Mouse (Mus musculus): ENCODE data around the gene Nemf. TPM values are rescaled to one million over a fixed set of nuclear protein-coding genes. Genes with fewer than 3 reads are reported as not detected.
A peak's percentile ranks its signal among the peaks of the same experiment; 100 is the strongest.

The Nemf gene
- total and polyA plus RNA-seq, 3 experiments = 34.3 to 56.6 (median 44.9) TPM

DNA sequence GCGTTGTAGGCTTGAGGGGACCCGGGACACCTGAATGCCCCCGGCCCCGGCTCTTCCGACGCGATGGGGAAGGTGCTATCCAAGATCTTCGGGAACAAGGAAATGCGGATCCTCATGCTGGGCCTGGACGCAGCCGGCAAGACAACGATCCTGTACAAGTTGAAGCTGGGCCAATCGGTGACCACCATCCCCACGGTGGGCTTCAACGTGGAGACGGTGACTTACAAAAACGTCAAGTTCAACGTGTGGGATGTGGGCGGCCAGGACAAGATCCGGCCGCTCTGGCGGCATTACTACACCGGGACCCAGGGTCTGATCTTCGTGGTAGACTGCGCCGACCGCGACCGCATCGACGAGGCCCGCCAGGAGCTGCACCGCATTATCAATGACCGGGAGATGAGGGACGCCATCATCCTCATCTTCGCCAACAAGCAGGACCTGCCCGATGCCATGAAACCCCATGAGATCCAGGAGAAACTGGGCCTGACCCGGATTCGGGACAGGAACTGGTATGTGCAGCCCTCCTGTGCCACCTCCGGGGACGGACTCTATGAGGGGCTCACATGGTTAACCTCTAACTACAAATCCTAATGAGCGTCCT, 15.9 kb upstream of the Nemf start:
- H3K27ac ChIP-seq (ENCODE audit: insufficient read depth, low read depth) = peak overlapping the region; percentile 90
- H3K27me3 ChIP-seq (replicated peaks) = no peaks in the 10 kb centered on the region
- peaks cover 0 to 16% of the 10 kb centered on the region in 2 experiments; a peak in 2 of 4 replicates for H3K4me1 ChIP-seq (ENCODE audit: control insufficient read depth in 1 of 2, insufficient read depth in 2 of 2)
- peaks cover 11 to 21% of the 10 kb centered on the region in 2 experiments for H3K36me3 ChIP-seq (replicated peaks in 1 of 2; ENCODE audit: control insufficient read depth in 1 of 2, insufficient read depth in 1 of 2, low read length in 1 of 2)
- in situ Hi-C loops (cut with MboI; ENCODE audit: low pct_ligation_motif_present, low pct_unique_long_range_greater_than_20kb, low sequenced_read_pairs) (loop anchor here (5.0 kb wide), 1 partner anchor 164 kb away; no protein-coding TSS in a partner anchor), dilution Hi-C loops (cut with MboI; ENCODE audit: extremely low pct_ligation_motif_present, extremely low pct_unique_long_range_greater_than_20kb, low sequenced_read_pairs) (no loop called here)
- H3K4me2 ChIP-seq (ENCODE audit: insufficient read depth, low read depth, poor library complexity, severe bottlenecking) = no peak overlapping the region
- no peaks in the 10 kb centered on the region for H3K9me3 ChIP-seq (replicated peaks; ENCODE audit: low read length)
- H3K4me3 ChIP-seq (replicated peaks in 1 of 3; ENCODE audit: low read depth in 2 of 3, low read length in 2 of 3, poor library complexity in 1 of 3) = peak overlapping the region; percentile 80 to 93 (median 90)
- TF ChIP-seq HCFC1 (IDR thresholded peaks at IDR 0.05; ENCODE audit: low read depth, low read length) (no peak; the same call in 1 of the 2 replicates), KAT2A (IDR thresholded peaks at IDR 0.05; ENCODE audit: insufficient replicate concordance, low read length) (no peak), CTCF (conservative IDR thresholded peaks at IDR 0.05 in 1 of 2, IDR thresholded peaks at IDR 0.05 in 1 of 2; ENCODE audit: low read depth in 2 of 2, low read length in 2 of 2) (no peak)
- H3K9ac ChIP-seq (ENCODE audit: insufficient read depth, low read depth) = peak overlapping the region; percentile 90
- no peak for DNase-seq (ENCODE audit: extremely low read depth)
- H3K79me2 ChIP-seq (replicated peaks; ENCODE audit: control insufficient read depth, extremely low read depth, insufficient read depth, poor library complexity, severe bottlenecking) = peaks cover 42% of the 10 kb centered on the region

DNA sequence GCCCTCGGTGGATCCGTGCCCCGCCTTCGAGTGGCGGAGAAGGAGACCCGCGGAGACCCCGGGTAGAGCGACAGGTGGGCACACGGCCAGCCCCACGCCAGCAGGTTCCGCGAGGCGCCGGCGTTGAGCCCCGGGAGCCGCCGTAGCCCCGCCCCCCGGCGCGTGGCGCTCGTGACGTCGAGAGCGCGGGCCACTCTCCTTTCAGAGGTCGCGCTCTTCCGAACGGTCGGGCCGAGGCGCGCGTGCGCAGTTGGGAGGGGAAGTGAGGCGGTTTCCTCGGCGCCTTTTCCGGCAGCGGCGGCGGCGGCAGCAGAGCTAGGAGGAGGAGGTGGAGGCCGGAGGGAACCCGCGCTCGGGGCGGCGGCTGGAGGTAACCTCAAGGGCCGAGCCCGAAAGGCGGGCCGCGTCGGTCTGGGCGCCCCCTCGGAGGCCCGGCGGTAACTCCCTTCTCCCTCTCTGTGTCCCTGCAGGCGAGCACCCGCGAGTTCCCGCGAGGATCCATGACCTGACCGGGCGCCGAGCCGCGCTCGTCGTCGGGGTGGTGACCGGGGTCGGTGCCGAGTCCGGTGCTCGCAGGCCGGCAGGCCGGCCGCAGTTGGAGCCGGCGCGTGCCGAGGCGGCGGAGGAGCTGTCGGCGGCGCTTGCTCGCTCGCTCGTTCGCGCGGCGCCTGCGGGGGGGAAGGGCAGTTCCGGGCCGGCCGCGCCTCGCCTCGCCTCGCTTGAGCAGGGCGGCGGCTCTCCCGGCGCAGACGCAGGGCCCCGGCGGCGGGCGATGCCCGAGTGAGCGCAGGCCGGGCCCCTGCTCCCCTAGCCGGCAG, 15.1 kb upstream of the Nemf start, which contains the start of the genes Arf6 and Gm9887:
Gene Arf6 (plus strand): TSS at position 297 of the 818 bp plus-strand sequence.
Gene Gm9887 (minus strand): TSS at position 605 of the 818 bp plus-strand sequence.
- H3K36me3 ChIP-seq (replicated peaks in 1 of 2; ENCODE audit: control insufficient read depth in 1 of 2, insufficient read depth in 1 of 2, low read length in 1 of 2) = peaks cover 11 to 21% of the 10 kb centered on the region in 2 experiments
- peak within 1 kb of the TSS; percentile 91 for H3K27ac ChIP-seq (ENCODE audit: insufficient read depth, low read depth)
- H3K9me3 ChIP-seq (replicated peaks; ENCODE audit: low read length) = no peaks in the 10 kb centered on the region
- no peaks in the 10 kb centered on the region for H3K27me3 ChIP-seq (replicated peaks)
- peaks cover 0 to 18% of the 10 kb centered on the region in 2 experiments; a peak in 2 of 4 replicates for H3K4me1 ChIP-seq (ENCODE audit: control insufficient read depth in 1 of 2, insufficient read depth in 2 of 2)
- peak within 1 kb of the TSS; percentile 80 to 93 (median 90) for H3K4me3 ChIP-seq (replicated peaks in 1 of 3; ENCODE audit: low read depth in 2 of 3, low read length in 2 of 3, poor library complexity in 1 of 3)
- H3K9ac ChIP-seq (ENCODE audit: insufficient read depth, low read depth) = peak within 1 kb of the TSS; percentile 94
- peak; percentile 94 for DNase-seq (ENCODE audit: extremely low read depth)
- H3K4me2 ChIP-seq (ENCODE audit: insufficient read depth, low read depth, poor library complexity, severe bottlenecking) = peak within 1 kb of the TSS; percentile 69
- dilution Hi-C loops (cut with MboI; ENCODE audit: extremely low pct_ligation_motif_present, extremely low pct_unique_long_range_greater_than_20kb, low sequenced_read_pairs) = no loop called here
- in situ Hi-C loops (cut with MboI; ENCODE audit: low pct_ligation_motif_present, low pct_unique_long_range_greater_than_20kb, low sequenced_read_pairs) = loop anchor here (5.0 kb wide), 1 partner anchor 165 kb away; no protein-coding TSS in a partner anchor
- peaks cover 39% of the 10 kb centered on the region for H3K79me2 ChIP-seq (replicated peaks; ENCODE audit: control insufficient read depth, extremely low read depth, insufficient read depth, poor library complexity, severe bottlenecking)
- TF ChIP-seq SIN3A (IDR thresholded peaks at IDR 0.05; ENCODE audit: low read length) (peak; percentile 33; the same call in 1 of the 2 replicates), JUN (IDR thresholded peaks at IDR 0.05; ENCODE audit: insufficient read depth, low read depth, low read length) (no peak), PAX5 (IDR thresholded peaks at IDR 0.05; ENCODE audit: low read length) (no peak), JUND (conservative IDR thresholded peaks at IDR 0.05; ENCODE audit: low read depth, low read length) (no peak), BHLHE40 (IDR thresholded peaks at IDR 0.05; ENCODE audit: low read depth, low read length) (peak; percentile 68; the same call in 1 of the 2 replicates), USF1 (IDR thresholded peaks at IDR 0.05; ENCODE audit: low read depth, low read length) (peak; percentile 44), KAT2A (IDR thresholded peaks at IDR 0.05; ENCODE audit: insufficient replicate concordance, low read length) (peak; percentile 57; the same call in 1 of the 2 replicates), CTCF (conservative IDR thresholded peaks at IDR 0.05 in 1 of 2, IDR thresholded peaks at IDR 0.05 in 1 of 2; ENCODE audit: low read depth in 2 of 2, low read length in 2 of 2) (no peak), EP300 (IDR thresholded peaks at IDR 0.05; ENCODE audit: low read length) (no peak), USF2 (conservative IDR thresholded peaks at IDR 0.05; ENCODE audit: low read depth, low read length) (no peak), NRF1 (IDR thresholded peaks at IDR 0.05; ENCODE audit: low read depth, low read length) (peak; percentile 90), ZMIZ1 (IDR thresholded peaks at IDR 0.05; ENCODE audit: low read depth, low read length) (peak; percentile 46), TCF12 (IDR thresholded peaks at IDR 0.05; ENCODE audit: low read depth, low read length) (peak; percentile 90), NELFE (IDR thresholded peaks at IDR 0.05; ENCODE audit: low read depth, low read length) (peak; percentile 75), HCFC1 (IDR thresholded peaks at IDR 0.05; ENCODE audit: low read depth, low read length) (peak; percentile 77), RCOR1 (conservative IDR thresholded peaks at IDR 0.05; ENCODE audit: low read depth, low read length) (no peak), TBP (conservative IDR thresholded peaks at IDR 0.05; ENCODE audit: low read depth, low read length) (0 out of 2 replicates have a peak, but pooled peaks have one; percentile 41), ZKSCAN1 (IDR thresholded peaks at IDR 0.05; ENCODE audit: borderline replicate concordance, low read depth, low read length) (no peak), UBTF (IDR thresholded peaks at IDR 0.05; ENCODE audit: low read depth, low read length) (peak; percentile 86), IRF4 (IDR thresholded peaks at IDR 0.05; ENCODE audit: low read depth, low read length) (no peak; the same call in none of the 2 replicates), CHD1 (IDR thresholded peaks at IDR 0.05; ENCODE audit: low read depth, low read length) (peak; percentile 25; the same call in 1 of the 2 replicates), ZC3H11A (IDR thresholded peaks at IDR 0.05; ENCODE audit: low read depth, low read length) (no peak), POLR2AphosphoS2 (IDR thresholded peaks at IDR 0.05; ENCODE audit: low read depth, low read length) (peak; percentile 88), ZNF384 (IDR thresholded peaks at IDR 0.05; ENCODE audit: low read depth, low read length) (no peak), RAD21 (IDR thresholded peaks at IDR 0.05; ENCODE audit: low read depth, low read length) (no peak), MYC (IDR thresholded peaks at IDR 0.05; ENCODE audit: low read depth, low read length) (no peak), E2F4 (IDR thresholded peaks at IDR 0.05; ENCODE audit: insufficient replicate concordance, low read depth, low read length) (no peak), MAZ (IDR thresholded peaks at IDR 0.05; ENCODE audit: low read depth, low read length) (peak; percentile 69; the same call in 1 of the 2 replicates)

All from CH12.LX (cell line).